Mouse (Mus musculus): Measurements from ENCODE around the gene Ppm1m. TPM values are rescaled to one million over a fixed set of nuclear protein-coding genes. Genes with fewer than 3 reads are reported as not detected.

Ppm1m gene
- total and polyA plus RNA-seq, 2 experiments = 13.7 to 22.7 TPM

GRCm38 (mm10) chr9:106209954-106210353, 10.4 kb upstream of the Ppm1m start:
- no peak overlapping the region for H3K4me3 ChIP-seq (ENCODE audit: insufficient read depth, low read depth, low read length)
- no peaks in the 10 kb centered on the region for H3K4me1 ChIP-seq (ENCODE audit: control insufficient read depth, insufficient read depth, low read length)
- no peak overlapping the region for H3K27ac ChIP-seq (replicated peaks; ENCODE audit: insufficient read depth, low read depth, low read length)
- H3K9ac ChIP-seq (ENCODE audit: low read depth, low read length) = no peak overlapping the region
- H3K79me2 ChIP-seq (ENCODE audit: control insufficient read depth, insufficient read depth, low read length) = no peaks in the 10 kb centered on the region
- no peaks in the 10 kb centered on the region for H3K27me3 ChIP-seq (ENCODE audit: control insufficient read depth, insufficient read depth, low read length)
- WGBS = 27% methylated on average over 4 of the region's 4 CpGs
- TF ChIP-seq POLR2A (IDR thresholded peaks at IDR 0.05; ENCODE audit: extremely low read depth, insufficient read depth, low read length) (no peak), CTCF (IDR thresholded peaks at IDR 0.05; ENCODE audit: low read depth, low read length) (no peak)
- peak; percentile 90 for DNase-seq (ENCODE audit: extremely low read depth, low read depth, low spot score)
- H3K36me3 ChIP-seq (ENCODE audit: control insufficient read depth, insufficient read depth, low read length) = no peaks in the 10 kb centered on the region

DNA sequence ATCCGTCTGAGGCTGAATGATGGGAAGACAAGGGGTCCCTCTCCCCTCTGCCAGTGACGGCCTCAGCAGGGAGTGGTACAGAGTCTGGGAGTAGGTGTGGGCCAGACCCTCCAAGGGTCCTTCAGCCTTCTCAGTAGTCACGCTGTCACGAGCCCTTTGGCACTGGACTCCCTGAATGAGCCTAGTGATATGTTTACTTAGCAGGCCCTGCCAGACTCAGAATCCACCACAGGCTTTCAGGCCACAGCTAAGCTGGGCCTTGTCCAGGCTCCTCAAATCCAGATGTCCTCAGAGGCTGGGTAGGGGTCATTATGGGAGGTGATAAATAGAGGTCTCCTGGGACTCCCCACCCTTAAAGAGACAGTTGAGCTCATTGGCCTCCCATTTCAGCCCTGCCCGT, 8.6 kb upstream of the Ppm1m start:
- H3K27ac ChIP-seq (replicated peaks; ENCODE audit: insufficient read depth, low read depth, low read length) = no peak overlapping the region
- no peak overlapping the region for H3K4me3 ChIP-seq (ENCODE audit: insufficient read depth, low read depth, low read length)
- DNase-seq (ENCODE audit: extremely low read depth, low read depth, low spot score) = no peak
- WGBS = 62% methylated on average over 5 of the region's 5 CpGs
- H3K9ac ChIP-seq (ENCODE audit: low read depth, low read length) = no peak overlapping the region
- H3K4me1 ChIP-seq (ENCODE audit: control insufficient read depth, insufficient read depth, low read length) = no peaks in the 10 kb centered on the region; the same call in 1 of the 2 replicates
- TF ChIP-seq CTCF (IDR thresholded peaks at IDR 0.05; ENCODE audit: low read depth, low read length) (no peak), POLR2A (IDR thresholded peaks at IDR 0.05; ENCODE audit: extremely low read depth, insufficient read depth, low read length) (no peak)
- no peaks in the 10 kb centered on the region for H3K36me3 ChIP-seq (ENCODE audit: control insufficient read depth, insufficient read depth, low read length)
- H3K27me3 ChIP-seq (ENCODE audit: control insufficient read depth, insufficient read depth, low read length) = no peaks in the 10 kb centered on the region
- no peaks in the 10 kb centered on the region for H3K79me2 ChIP-seq (ENCODE audit: control insufficient read depth, insufficient read depth, low read length)

DNA sequence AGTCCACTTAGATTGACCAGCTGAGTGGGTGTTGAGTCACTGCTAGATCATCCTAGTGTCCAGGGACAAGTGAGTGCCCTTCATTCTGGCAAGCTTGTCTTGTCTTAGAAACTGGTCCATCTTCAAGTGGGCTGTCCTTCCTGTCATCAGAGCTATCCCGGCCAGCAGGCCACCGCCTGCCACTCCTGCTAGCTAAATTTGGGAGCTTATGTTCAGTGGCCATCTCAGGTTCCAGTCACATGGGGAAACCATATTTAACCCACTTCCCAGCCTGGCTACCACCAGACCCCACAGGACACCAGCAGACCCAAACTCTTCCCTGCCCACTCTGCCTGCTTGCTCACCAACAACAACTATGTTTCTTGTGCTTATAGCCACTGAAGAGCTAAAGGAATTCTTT, 7.0 kb upstream of the Ppm1m start:
- Histone ChIP-seq H3K27me3 (ENCODE audit: control insufficient read depth, insufficient read depth, low read length) (no peaks in the 10 kb centered on the region), H3K27ac (replicated peaks; ENCODE audit: insufficient read depth, low read depth, low read length) (no peak overlapping the region), H3K4me1 (ENCODE audit: control insufficient read depth, insufficient read depth, low read length) (peaks cover 2% of the 10 kb centered on the region), H3K9ac (ENCODE audit: low read depth, low read length) (no peak overlapping the region), H3K36me3 (ENCODE audit: control insufficient read depth, insufficient read depth, low read length) (no peaks in the 10 kb centered on the region), H3K79me2 (ENCODE audit: control insufficient read depth, insufficient read depth, low read length) (no peaks in the 10 kb centered on the region), H3K4me3 (ENCODE audit: insufficient read depth, low read depth, low read length) (no peak overlapping the region)
- TF ChIP-seq POLR2A (IDR thresholded peaks at IDR 0.05; ENCODE audit: extremely low read depth, insufficient read depth, low read length) = no peak
- TF ChIP-seq CTCF (IDR thresholded peaks at IDR 0.05; ENCODE audit: low read depth, low read length) = no peak
- DNase-seq (ENCODE audit: extremely low read depth, low read depth, low spot score) = no peak
- 70% methylated on average over 2 of the region's 2 CpGs for WGBS

GRCm38 (mm10) chr9:106205713-106206290, 6.3 kb upstream of the Ppm1m start:
- no peak overlapping the region for H3K9ac ChIP-seq (ENCODE audit: low read depth, low read length)
- no peak for DNase-seq (ENCODE audit: extremely low read depth, low read depth, low spot score)
- H3K36me3 ChIP-seq (ENCODE audit: control insufficient read depth, insufficient read depth, low read length) = no peaks in the 10 kb centered on the region
- H3K4me1 ChIP-seq (ENCODE audit: control insufficient read depth, insufficient read depth, low read length) = peaks cover 2% of the 10 kb centered on the region
- no peaks in the 10 kb centered on the region for H3K79me2 ChIP-seq (ENCODE audit: control insufficient read depth, insufficient read depth, low read length)
- 91% methylated on average over 7 of the region's 7 CpGs for WGBS
- no peak overlapping the region for H3K4me3 ChIP-seq (ENCODE audit: insufficient read depth, low read depth, low read length)
- no peak overlapping the region for H3K27ac ChIP-seq (replicated peaks; ENCODE audit: insufficient read depth, low read depth, low read length)
- no peaks in the 10 kb centered on the region for H3K27me3 ChIP-seq (ENCODE audit: control insufficient read depth, insufficient read depth, low read length)
- TF ChIP-seq CTCF (IDR thresholded peaks at IDR 0.05; ENCODE audit: low read depth, low read length) = no peak
- no peak for TF ChIP-seq POLR2A (IDR thresholded peaks at IDR 0.05; ENCODE audit: extremely low read depth, insufficient read depth, low read length)

DNA sequence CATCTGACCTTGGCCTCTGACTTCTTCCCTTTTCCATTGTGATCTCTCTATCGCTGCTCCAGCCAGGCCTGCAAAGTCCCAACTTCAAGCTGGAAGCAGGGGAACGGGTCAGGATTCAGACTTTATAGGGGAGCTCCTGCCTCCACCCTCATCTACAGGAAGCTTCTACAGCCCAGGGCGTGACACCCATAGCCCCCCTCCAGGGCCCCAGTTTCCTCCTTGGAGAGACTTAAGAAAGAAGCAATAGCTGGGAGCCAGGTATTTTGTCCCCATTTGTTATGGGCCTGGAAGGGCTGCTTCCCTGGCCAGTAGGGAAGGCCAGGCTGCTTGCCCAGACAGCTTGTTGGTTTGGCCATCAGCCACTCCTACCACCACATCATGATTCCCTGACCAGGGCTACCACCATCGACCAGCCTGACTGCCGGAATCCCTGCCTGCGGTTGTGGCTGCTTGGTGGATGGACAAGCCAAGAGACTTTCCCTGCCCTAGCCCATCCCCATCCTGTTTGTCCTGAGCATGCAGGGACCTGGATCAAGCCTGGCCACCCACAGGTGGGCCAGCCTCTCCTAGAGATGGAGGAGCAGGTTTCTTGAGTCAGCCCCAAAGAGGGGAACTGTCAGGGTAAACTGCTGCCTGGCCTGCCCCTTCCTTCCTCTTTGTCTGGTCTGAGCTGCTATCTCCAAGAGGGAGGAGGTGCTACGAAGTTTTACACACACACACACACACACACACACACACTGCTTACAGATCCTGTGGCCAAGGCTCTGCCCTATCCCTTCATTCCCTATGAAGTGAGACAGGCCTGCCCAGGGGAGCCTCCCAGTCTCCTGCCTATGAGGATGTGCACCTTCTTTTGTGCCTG, 4.7 kb upstream of the Ppm1m start:
- DNase-seq (ENCODE audit: extremely low read depth, low read depth, low spot score) = no peak
- H3K27ac ChIP-seq (replicated peaks; ENCODE audit: insufficient read depth, low read depth, low read length) = no peak overlapping the region
- no peaks in the 10 kb centered on the region for H3K36me3 ChIP-seq (ENCODE audit: control insufficient read depth, insufficient read depth, low read length)
- 77% methylated on average over 7 of the region's 7 CpGs for WGBS
- no peak overlapping the region for H3K4me3 ChIP-seq (ENCODE audit: insufficient read depth, low read depth, low read length)
- no peaks in the 10 kb centered on the region for H3K79me2 ChIP-seq (ENCODE audit: control insufficient read depth, insufficient read depth, low read length)
- H3K27me3 ChIP-seq (ENCODE audit: control insufficient read depth, insufficient read depth, low read length) = no peaks in the 10 kb centered on the region
- H3K4me1 ChIP-seq (ENCODE audit: control insufficient read depth, insufficient read depth, low read length) = peaks cover 2% of the 10 kb centered on the region
- no peak for TF ChIP-seq CTCF (IDR thresholded peaks at IDR 0.05; ENCODE audit: low read depth, low read length)
- no peak for TF ChIP-seq POLR2A (IDR thresholded peaks at IDR 0.05; ENCODE audit: extremely low read depth, insufficient read depth, low read length)
- H3K9ac ChIP-seq (ENCODE audit: low read depth, low read length) = no peak overlapping the region

All from liver, adult 2 months (tissue).